Mouse (Mus musculus): ENCODE measurements around the gene Ints11. TPM values are rescaled to one million over a fixed set of nuclear protein-coding genes. Genes with fewer than 3 reads are reported as not detected.

The Ints11 gene
- 30.5 and 36.0 TPM in 2 replicates for polyA plus RNA-seq (2015; fragmentation: Nextera tagmentation; extraction: Ambion mirVana)

DNA sequence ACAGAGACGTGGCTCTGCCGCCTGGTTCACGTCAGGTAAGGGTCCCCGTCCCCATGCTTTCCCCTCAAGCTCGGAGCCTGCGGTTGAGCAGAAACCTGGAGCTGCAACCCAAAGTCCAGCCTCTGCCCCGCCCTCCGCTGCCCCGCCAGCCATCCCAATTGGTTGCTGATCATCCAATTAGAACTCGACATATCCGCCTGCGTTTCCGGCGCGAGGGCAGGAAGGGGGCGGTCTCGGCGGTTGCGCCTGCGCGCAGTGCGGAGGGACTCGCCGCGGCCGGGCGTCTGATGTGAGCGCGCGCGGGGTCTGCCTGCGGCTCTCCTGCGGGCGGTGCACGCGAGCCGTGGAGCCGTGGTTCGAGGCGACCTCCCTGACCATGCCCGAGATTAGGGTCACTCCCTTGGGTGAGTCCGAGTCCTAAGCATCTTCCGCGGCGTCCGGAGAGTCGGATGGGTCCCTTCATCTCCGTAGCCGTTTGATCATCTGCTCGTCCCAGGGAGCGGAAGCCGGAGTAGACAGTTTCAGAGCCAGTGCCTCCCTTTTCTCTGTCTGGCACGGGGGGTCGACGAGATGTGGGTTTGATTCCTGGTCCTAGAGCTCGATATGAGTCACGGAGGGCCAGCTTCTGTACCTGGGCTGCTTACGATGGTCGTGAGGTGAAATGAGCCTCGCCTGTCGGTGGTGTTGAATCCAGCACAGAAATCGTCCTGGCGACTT lies at the start of gene Ints11, which contains the start of gene Cptp:
Ints11 (plus strand) TSS at position 230 of the 717 bp plus-strand sequence.
Cptp (minus strand) TSS at position 124 of the 717 bp plus-strand sequence.

DNA sequence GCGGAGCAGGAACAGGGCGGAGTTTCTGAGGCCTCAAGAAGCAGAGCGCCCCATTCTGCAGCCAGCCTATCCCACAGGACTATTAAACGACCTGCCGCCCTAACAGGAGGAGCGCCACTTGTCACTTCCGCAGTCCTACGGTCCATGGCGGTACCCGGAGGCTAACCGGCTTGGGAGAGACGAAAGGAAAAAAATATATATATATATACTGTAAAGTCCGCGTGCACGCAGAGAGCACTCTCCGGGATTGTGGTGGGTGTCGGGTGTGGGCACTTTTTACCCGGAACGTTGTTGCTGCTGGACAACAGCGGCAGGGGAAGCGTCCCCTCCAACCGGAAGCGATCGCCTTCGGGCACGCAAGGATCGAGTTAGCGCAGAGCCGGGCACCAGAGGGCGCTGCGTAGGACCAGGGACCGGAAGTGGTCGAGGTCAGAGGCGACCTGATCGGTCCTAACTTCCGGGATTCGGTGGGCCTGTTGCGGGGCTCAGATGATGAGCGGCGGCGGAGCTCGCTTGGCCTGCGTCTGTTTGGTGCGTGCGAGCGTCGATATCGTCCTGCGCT lies 38.1 kb upstream of the Ints11 start, which contains the start of gene Aurkaip1:
Aurkaip1 (plus strand) TSS at position 68 of the 562 bp plus-strand sequence.

DNA sequence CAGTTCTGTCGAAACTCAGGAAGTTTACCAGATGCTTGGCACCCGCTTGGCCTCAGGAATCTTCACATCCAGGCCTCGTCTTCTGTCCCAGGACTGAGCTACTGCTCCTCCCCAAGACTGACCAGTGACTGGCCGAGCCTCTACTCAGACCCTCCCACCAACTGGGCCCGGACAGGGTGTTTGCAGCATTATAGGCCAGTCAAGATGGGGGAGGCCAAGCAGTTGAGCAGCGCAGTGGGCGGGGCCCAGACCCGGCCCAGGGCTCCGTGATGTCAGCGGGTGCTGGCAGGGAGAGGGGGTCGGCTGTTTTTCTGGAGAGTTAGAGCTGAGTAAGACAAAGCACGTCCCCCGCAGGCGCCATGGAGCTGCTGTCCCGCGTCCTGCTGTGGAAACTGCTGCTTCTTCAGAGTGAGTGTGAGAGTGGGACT lies 29.8 kb upstream of the Ints11 start, which contains the start of gene Mxra8:
Mxra8 (plus strand) TSS at position 198 of the 428 bp plus-strand sequence.

DNA sequence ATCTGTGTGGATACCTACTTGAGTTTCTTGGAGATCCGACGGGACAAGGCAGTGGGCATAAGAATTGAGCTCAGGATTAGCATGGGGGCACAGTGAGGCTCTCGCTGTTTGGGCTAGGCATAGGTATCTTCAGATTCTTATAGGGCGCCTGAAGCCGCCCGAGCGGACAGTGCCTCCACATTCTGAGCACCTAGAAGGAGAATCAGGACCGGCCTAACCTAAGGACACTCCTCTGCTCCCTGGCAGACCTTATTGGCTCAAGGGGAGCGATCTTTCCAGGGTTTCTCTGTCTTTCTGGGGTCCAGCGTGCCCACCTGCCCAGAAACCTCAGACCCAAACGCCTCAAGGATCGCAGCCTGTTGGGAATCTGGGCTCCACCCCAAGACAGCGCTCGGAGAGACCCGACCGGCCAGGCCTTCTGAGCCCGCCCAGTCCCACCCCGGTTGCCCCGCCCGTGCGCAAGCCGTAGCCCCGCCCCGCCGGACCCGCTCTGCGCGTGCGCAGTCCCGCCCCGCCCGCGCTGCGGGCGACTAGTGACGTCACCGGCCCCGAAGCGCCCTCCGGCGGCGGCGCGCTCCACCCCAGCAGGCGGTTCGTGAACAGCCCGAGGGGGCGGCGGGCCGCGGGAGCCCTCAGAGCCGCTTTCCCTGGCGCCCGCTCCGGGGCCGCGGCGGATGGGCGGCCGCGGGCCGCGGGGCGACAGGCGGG lies 22.3 kb upstream of the Ints11 start, which contains the start of gene Dvl1:
Dvl1 (plus strand) TSS at position 532 of the 708 bp plus-strand sequence.

DNA sequence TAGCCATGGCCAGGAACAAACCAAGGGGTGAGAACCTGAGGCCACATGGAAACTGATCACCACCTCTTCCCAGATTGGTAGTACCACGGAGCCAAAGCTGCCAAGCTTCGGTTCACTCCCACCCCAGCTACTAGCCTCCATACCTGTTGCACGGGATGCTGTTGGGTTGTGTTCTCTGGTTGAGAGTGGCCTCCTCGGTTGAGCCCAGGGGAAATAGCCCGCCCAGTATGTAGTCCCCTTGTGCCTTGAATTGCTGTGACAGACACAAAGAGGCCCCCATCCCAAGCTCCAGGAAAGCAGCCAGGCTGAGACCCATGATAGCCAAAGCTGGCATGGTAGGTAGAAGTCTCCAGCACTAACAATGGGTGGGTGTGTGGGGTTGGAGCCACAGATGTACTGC lies 6.3 kb upstream of the Ints11 start, which contains the start of gene Tas1r3:
Tas1r3 (minus strand) TSS at position 362 of the 400 bp plus-strand sequence.

DNA sequence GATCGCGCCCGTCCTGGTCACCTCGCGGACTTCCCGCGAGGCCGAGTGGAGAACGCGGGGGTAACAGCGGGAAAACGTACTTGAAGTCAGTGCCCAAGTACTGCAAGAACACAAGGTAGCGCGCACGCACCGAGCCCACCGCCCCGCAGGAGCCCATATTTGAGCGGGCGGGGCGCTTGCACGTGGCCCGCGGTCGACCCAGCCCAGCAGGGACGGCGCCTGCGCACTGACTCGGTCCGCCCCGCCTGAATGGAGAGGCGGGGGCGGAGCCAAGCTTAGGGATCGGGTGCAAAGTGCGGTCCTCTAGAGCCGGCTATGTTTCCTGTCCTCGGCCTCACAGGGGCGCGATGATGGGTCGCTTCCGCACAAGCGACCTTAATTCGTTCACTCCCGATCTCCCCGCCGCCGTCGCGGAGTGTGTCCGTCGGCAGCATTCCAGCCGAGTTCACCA lies 22.2 kb downstream of the Ints11 start, which contains the start of the genes Pusl1 and Acap3:
Pusl1 (minus strand) TSS at position 231 of the 451 bp plus-strand sequence.
Acap3 (plus strand) TSS at position 272 of the 451 bp plus-strand sequence.

Small RNA genes within 50 kb of the gene (microRNA-seq; reads per million reads assigned to microRNA genes)
- not detected for gene Gm22991 (ENCODE audit: borderline replicate concordance, insufficient number of aligned reads)

Other genes with a start within 250 kb of the Ints11 start
- gene Cdk11b, start 244.7 kb upstream of the Ints11 start, polyA plus RNA-seq (2015; fragmentation: Nextera tagmentation; extraction: Ambion mirVana), result 40.5 and 62.6 TPM in 2 replicates
- gene Gm10563, start 224.1 kb upstream of the Ints11 start, polyA plus RNA-seq (2015; fragmentation: Nextera tagmentation; extraction: Ambion mirVana), result not detected in 2 replicates
- gene Mmp23, start 216.2 kb upstream of the Ints11 start, polyA plus RNA-seq (2015; fragmentation: Nextera tagmentation; extraction: Ambion mirVana), result 73.1 and 96.3 TPM in 2 replicates
- gene Mib2, start 200.3 kb upstream of the Ints11 start, polyA plus RNA-seq (2015; fragmentation: Nextera tagmentation; extraction: Ambion mirVana), result 22.3 and 24.1 TPM in 2 replicates
- 26.3 and 55.7 TPM in 2 replicates for gene Fndc10, start 175.2 kb upstream of the Ints11 start, polyA plus RNA-seq (2015; fragmentation: Nextera tagmentation; extraction: Ambion mirVana)
- 224 and 227 TPM in 2 replicates for gene Ssu72, start 164.7 kb upstream of the Ints11 start, polyA plus RNA-seq (2015; fragmentation: Nextera tagmentation; extraction: Ambion mirVana)
- gene Tmem240, start 134.7 kb upstream of the Ints11 start, polyA plus RNA-seq (2015; fragmentation: Nextera tagmentation; extraction: Ambion mirVana), result 0.79 and 1.4 TPM in 2 replicates
- 32.3 and 51.0 TPM in 2 replicates for gene Atad3a, start 108.5 kb upstream of the Ints11 start, polyA plus RNA-seq (2015; fragmentation: Nextera tagmentation; extraction: Ambion mirVana)
- 8.0 and 13.1 TPM in 2 replicates for gene Vwa1, start 94.8 kb upstream of the Ints11 start, polyA plus RNA-seq (2015; fragmentation: Nextera tagmentation; extraction: Ambion mirVana)
- gene Tmem88b, start 83.7 kb upstream of the Ints11 start, polyA plus RNA-seq (2015; fragmentation: Nextera tagmentation; extraction: Ambion mirVana), result 0.19 and 0.60 TPM in 2 replicates
- 0.15 TPM in 1 of 2 replicates, not detected in the other for gene Ankrd65, start 79.1 kb upstream of the Ints11 start, polyA plus RNA-seq (2015; fragmentation: Nextera tagmentation; extraction: Ambion mirVana)
- 301 and 408 TPM in 2 replicates for gene Mrpl20, start 66.7 kb upstream of the Ints11 start, polyA plus RNA-seq (2015; fragmentation: Nextera tagmentation; extraction: Ambion mirVana)
- gene Ccnl2, start 57.1 kb upstream of the Ints11 start, polyA plus RNA-seq (2015; fragmentation: Nextera tagmentation; extraction: Ambion mirVana), result 73.0 and 127 TPM in 2 replicates
- 316 and 348 TPM in 2 replicates for gene Aurkaip1, start 38.3 kb upstream of the Ints11 start, polyA plus RNA-seq (2015; fragmentation: Nextera tagmentation; extraction: Ambion mirVana)
- 159 and 249 TPM in 2 replicates for gene Mxra8, start 29.9 kb upstream of the Ints11 start, polyA plus RNA-seq (2015; fragmentation: Nextera tagmentation; extraction: Ambion mirVana)
- 11.9 and 14.2 TPM in 2 replicates for gene Dvl1, start 22.1 kb upstream of the Ints11 start, polyA plus RNA-seq (2015; fragmentation: Nextera tagmentation; extraction: Ambion mirVana)
- 0.14 and 0.16 TPM in 2 replicates for gene Tas1r3, start 6.2 kb upstream of the Ints11 start, polyA plus RNA-seq (2015; fragmentation: Nextera tagmentation; extraction: Ambion mirVana)
- gene Cptp, start 106 bp upstream of the Ints11 start, polyA plus RNA-seq (2015; fragmentation: Nextera tagmentation; extraction: Ambion mirVana), result 7.7 and 9.1 TPM in 2 replicates
- 26.3 and 34.6 TPM in 2 replicates for gene Pusl1, start 22.2 kb downstream of the Ints11 start, polyA plus RNA-seq (2015; fragmentation: Nextera tagmentation; extraction: Ambion mirVana)
- gene Acap3, start 22.3 kb downstream of the Ints11 start, polyA plus RNA-seq (2015; fragmentation: Nextera tagmentation; extraction: Ambion mirVana), result 10.5 and 15.9 TPM in 2 replicates
- gene Ube2j2, start 74.3 kb downstream of the Ints11 start, polyA plus RNA-seq (2015; fragmentation: Nextera tagmentation; extraction: Ambion mirVana), result 79.0 and 89.5 TPM in 2 replicates
- gene C1qtnf12, start 92.8 kb downstream of the Ints11 start, polyA plus RNA-seq (2015; fragmentation: Nextera tagmentation; extraction: Ambion mirVana), result 56.5 and 78.7 TPM in 2 replicates
- gene B3galt6, start 123.1 kb downstream of the Ints11 start, polyA plus RNA-seq (2015; fragmentation: Nextera tagmentation; extraction: Ambion mirVana), result 8.5 and 9.4 TPM in 2 replicates
- 177 and 229 TPM in 2 replicates for gene Sdf4, start 123.3 kb downstream of the Ints11 start, polyA plus RNA-seq (2015; fragmentation: Nextera tagmentation; extraction: Ambion mirVana)
- 0.80 and 0.94 TPM in 2 replicates for gene Tnfrsf4, start 144.3 kb downstream of the Ints11 start, polyA plus RNA-seq (2015; fragmentation: Nextera tagmentation; extraction: Ambion mirVana)
- gene Tnfrsf18, start 156.6 kb downstream of the Ints11 start, polyA plus RNA-seq (2015; fragmentation: Nextera tagmentation; extraction: Ambion mirVana), result 1.0 and 1.1 TPM in 2 replicates
- 0.24 and 0.35 TPM in 2 replicates for gene Ttll10, start 189.9 kb downstream of the Ints11 start, polyA plus RNA-seq (2015; fragmentation: Nextera tagmentation; extraction: Ambion mirVana)
- gene 9430015G10Rik, start 240.4 kb downstream of the Ints11 start, polyA plus RNA-seq (2015; fragmentation: Nextera tagmentation; extraction: Ambion mirVana), result 6.8 and 9.4 TPM in 2 replicates